Mouse (Mus musculus): ENCODE measurements around the gene Bdnf. TPM values are rescaled to one million over a fixed set of nuclear protein-coding genes. Genes with fewer than 3 reads are reported as not detected.

Gene Bdnf
- polyA plus RNA-seq, 1 experiment from 2014 or later = 2.0 TPM

- H3K27ac ChIP-seq = peak overlapping the region; percentile 82; the same call in 1 of the 2 replicates
- 3% methylated on average over 34 of the region's 34 CpGs for WGBS
- H3K36me3 ChIP-seq = no peaks in the 10 kb centered on the region
- no peaks in the 10 kb centered on the region for H3K9me3 ChIP-seq
- H3K4me3 ChIP-seq = peak overlapping the region; percentile 72
- peaks cover 32% of the 10 kb centered on the region for H3K4me1 ChIP-seq (replicated peaks)
- peak; percentile 29 for DNase-seq (ENCODE audit: low spot score)
- H3K27me3 ChIP-seq (ENCODE audit: insufficient read depth, poor library complexity, severe bottlenecking) = peaks cover 24% of the 10 kb centered on the region
Measured at GRCm38 (mm10) chr2:109692266-109693177, 18.0 kb downstream of the Bdnf start.

- Histone ChIP-seq H3K27ac (peak overlapping the region; percentile 82), H3K9me3 (no peaks in the 10 kb centered on the region), H3K4me1 (replicated peaks) (peaks cover 32% of the 10 kb centered on the region)
Measured at GRCm38 (mm10) chr2:109693178-109694115, 18.9 kb downstream of the Bdnf start.

GRCm38 (mm10) chr2:109694116-109694837 is 19.8 kb downstream of the Bdnf start:
- Histone ChIP-seq H3K36me3 (no peaks in the 10 kb centered on the region), H3K4me1 (replicated peaks) (peaks cover 32% of the 10 kb centered on the region), H3K27me3 (ENCODE audit: insufficient read depth, poor library complexity, severe bottlenecking) (peaks cover 24% of the 10 kb centered on the region), H3K9me3 (no peaks in the 10 kb centered on the region), H3K27ac (peak overlapping the region; percentile 82), H3K4me3 (peak overlapping the region; percentile 72)
- WGBS = under 1% methylated on average over 26 of the region's 26 CpGs
- no peak for DNase-seq (ENCODE audit: low spot score)

More at GRCm38 (mm10) chr2:109693178-109694115, 18.9 kb downstream of the Bdnf start:
- peak; percentile 79 for DNase-seq (ENCODE audit: low spot score)
- Histone ChIP-seq H3K36me3 (no peaks in the 10 kb centered on the region), H3K4me3 (peak overlapping the region; percentile 72), H3K27me3 (ENCODE audit: insufficient read depth, poor library complexity, severe bottlenecking) (peaks cover 24% of the 10 kb centered on the region)
- under 1% methylated on average over 67 of the region's 67 CpGs for whole genome bisulfite sequencing

GRCm38 (mm10) chr2:109694838-109695225 is 20.3 kb downstream of the Bdnf start:
- DNase-seq (ENCODE audit: low spot score) = peak; percentile 87
- WGBS = 0% methylated on average over 12 of the region's 12 CpGs
- Histone ChIP-seq H3K9me3 (no peaks in the 10 kb centered on the region), H3K27me3 (ENCODE audit: insufficient read depth, poor library complexity, severe bottlenecking) (peaks cover 24% of the 10 kb centered on the region), H3K4me1 (replicated peaks) (peaks cover 32% of the 10 kb centered on the region), H3K36me3 (no peaks in the 10 kb centered on the region), H3K4me3 (peak overlapping the region; percentile 72), H3K27ac (no peak overlapping the region; the same call in 1 of the 2 replicates)

- no peak for DNase-seq (ENCODE audit: low spot score)
- Histone ChIP-seq H3K9me3 (no peaks in the 10 kb centered on the region), H3K27me3 (ENCODE audit: insufficient read depth, poor library complexity, severe bottlenecking) (peaks cover 24% of the 10 kb centered on the region), H3K27ac (no peak overlapping the region), H3K4me1 (replicated peaks) (peaks cover 31% of the 10 kb centered on the region), H3K36me3 (no peaks in the 10 kb centered on the region), H3K4me3 (no peak overlapping the region)
- WGBS = 10% methylated on average over 4 of the region's 4 CpGs
Measured at GRCm38 (mm10) chr2:109697151-109697550, 22.7 kb downstream of the Bdnf start.

- Histone ChIP-seq H3K4me1 (replicated peaks) (no peaks in the 10 kb centered on the region; the same call in 1 of the 2 replicates), H3K4me3 (no peak overlapping the region), H3K36me3 (no peaks in the 10 kb centered on the region), H3K27me3 (ENCODE audit: insufficient read depth, poor library complexity, severe bottlenecking) (no peaks in the 10 kb centered on the region), H3K27ac (no peak overlapping the region), H3K9me3 (no peaks in the 10 kb centered on the region)
- 88% methylated on average over 5 of the region's 5 CpGs for WGBS
- no peak for DNase-seq (ENCODE audit: low spot score)
Measured at GRCm38 (mm10) chr2:109700291-109700690, 25.8 kb downstream of the Bdnf start.

- no peaks in the 10 kb centered on the region for H3K4me1 ChIP-seq (replicated peaks)
- no peaks in the 10 kb centered on the region for H3K36me3 ChIP-seq
- 88% methylated on average over 4 of the region's 4 CpGs for WGBS
- no peaks in the 10 kb centered on the region for H3K9me3 ChIP-seq
- H3K27me3 ChIP-seq (ENCODE audit: insufficient read depth, poor library complexity, severe bottlenecking) = no peaks in the 10 kb centered on the region
- no peak for DNase-seq (ENCODE audit: low spot score)
- no peak overlapping the region for H3K4me3 ChIP-seq
- H3K27ac ChIP-seq = no peak overlapping the region
Measured at GRCm38 (mm10) chr2:109703588-109703987, 29.1 kb downstream of the Bdnf start.

GRCm38 (mm10) chr2:109704053-109704452 is 29.6 kb downstream of the Bdnf start:
- no peaks in the 10 kb centered on the region for H3K27me3 ChIP-seq (ENCODE audit: insufficient read depth, poor library complexity, severe bottlenecking)
- DNase-seq (ENCODE audit: low spot score) = no peak
- H3K27ac ChIP-seq = no peak overlapping the region
- 84% methylated on average over 5 of the region's 5 CpGs for WGBS
- H3K4me3 ChIP-seq = no peak overlapping the region
- no peaks in the 10 kb centered on the region for H3K4me1 ChIP-seq (replicated peaks)
- no peaks in the 10 kb centered on the region for H3K9me3 ChIP-seq
- H3K36me3 ChIP-seq = no peaks in the 10 kb centered on the region

- no peaks in the 10 kb centered on the region for H3K36me3 ChIP-seq
- H3K4me3 ChIP-seq = no peak overlapping the region
- DNase-seq (ENCODE audit: low spot score) = no peak
- H3K27me3 ChIP-seq (ENCODE audit: insufficient read depth, poor library complexity, severe bottlenecking) = no peaks in the 10 kb centered on the region
- 80% methylated on average over 8 of the region's 8 CpGs for WGBS
- no peak overlapping the region for H3K27ac ChIP-seq
- no peaks in the 10 kb centered on the region for H3K4me1 ChIP-seq (replicated peaks)
- H3K9me3 ChIP-seq = no peaks in the 10 kb centered on the region
Measured at GRCm38 (mm10) chr2:109706524-109706923, 32.0 kb downstream of the Bdnf start.

- WGBS = 89% methylated on average over 7 of the region's 7 CpGs
- DNase-seq (ENCODE audit: low spot score) = no peak
- H3K4me1 ChIP-seq (replicated peaks) = no peaks in the 10 kb centered on the region
Measured at GRCm38 (mm10) chr2:109709346-109709745, 34.8 kb downstream of the Bdnf start.

GRCm38 (mm10) chr2:109711049-109711448 is 36.5 kb downstream of the Bdnf start:
- H3K36me3 ChIP-seq = no peaks in the 10 kb centered on the region
- WGBS = 91% methylated on average over 1 of the region's 1 CpGs
- DNase-seq (ENCODE audit: low spot score) = no peak

More at GRCm38 (mm10) chr2:109709346-109709745, 34.8 kb downstream of the Bdnf start:
- H3K4me3 ChIP-seq = no peak overlapping the region
- H3K27ac ChIP-seq = no peak overlapping the region
- no peaks in the 10 kb centered on the region for H3K9me3 ChIP-seq
- no peaks in the 10 kb centered on the region for H3K36me3 ChIP-seq
- H3K27me3 ChIP-seq (ENCODE audit: insufficient read depth, poor library complexity, severe bottlenecking) = no peaks in the 10 kb centered on the region

GRCm38 (mm10) chr2:109725261-109725660 is 50.8 kb downstream of the Bdnf start:
- 82% methylated on average over 3 of the region's 3 CpGs for WGBS
- Histone ChIP-seq H3K4me3 (no peak overlapping the region), H3K27ac (no peak overlapping the region), H3K36me3 (peaks cover 7% of the 10 kb centered on the region; the same call in 1 of the 2 replicates), H3K4me1 (replicated peaks) (no peaks in the 10 kb centered on the region), H3K27me3 (ENCODE audit: insufficient read depth, poor library complexity, severe bottlenecking) (no peaks in the 10 kb centered on the region), H3K9me3 (no peaks in the 10 kb centered on the region)
- DNase-seq (ENCODE audit: low spot score) = no peak

More at GRCm38 (mm10) chr2:109711049-109711448, 36.5 kb downstream of the Bdnf start:
- Histone ChIP-seq H3K27me3 (ENCODE audit: insufficient read depth, poor library complexity, severe bottlenecking) (no peaks in the 10 kb centered on the region), H3K9me3 (no peaks in the 10 kb centered on the region), H3K4me1 (replicated peaks) (no peaks in the 10 kb centered on the region), H3K27ac (no peak overlapping the region), H3K4me3 (no peak overlapping the region)

All from hindbrain, embryonic 10.5 days (tissue).